Mouse (Mus musculus) CD4-positive helper T cell, adult 2 months (primary cell): ENCODE measurements around the gene Gm2163.
"Not testable (repeated sequence)": the region's sequence is repeated elsewhere in the genome, so short reads cannot be mapped to it uniquely, and the experiment has no call there.

ENCODE experiments used
- DNase-seq: peaks from one replicate; pipeline ENCODE4 v3.0.0-alpha.2; 2012; ENCODE audit warnings: low read depth, missing footprints, low spot score

Gene Gm2163

DNA sequence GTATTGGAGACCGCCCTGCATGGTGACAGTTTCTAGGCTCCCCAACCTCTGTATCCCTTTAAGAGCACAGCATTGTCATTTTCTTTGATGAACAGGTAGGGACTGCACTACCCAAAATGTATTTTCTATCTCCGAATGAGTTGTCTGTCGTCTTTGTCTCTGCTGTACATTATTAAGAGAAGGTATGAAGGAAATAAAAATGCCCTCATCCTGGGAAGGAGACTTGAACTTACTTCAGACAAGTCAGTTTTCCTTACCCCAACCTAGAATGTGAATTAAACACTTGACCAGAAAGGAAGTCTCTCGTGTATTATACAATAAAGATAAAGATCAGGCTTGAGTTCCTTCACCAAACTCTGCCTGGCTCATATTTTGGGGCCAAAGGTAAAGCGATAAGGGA is at the start of gene Gm2163:
Gene Gm2163, plus strand, starts transcription at position 301 of the 400 bp plus-strand sequence.
- not testable (repeated sequence) for DNase-seq

DNA sequence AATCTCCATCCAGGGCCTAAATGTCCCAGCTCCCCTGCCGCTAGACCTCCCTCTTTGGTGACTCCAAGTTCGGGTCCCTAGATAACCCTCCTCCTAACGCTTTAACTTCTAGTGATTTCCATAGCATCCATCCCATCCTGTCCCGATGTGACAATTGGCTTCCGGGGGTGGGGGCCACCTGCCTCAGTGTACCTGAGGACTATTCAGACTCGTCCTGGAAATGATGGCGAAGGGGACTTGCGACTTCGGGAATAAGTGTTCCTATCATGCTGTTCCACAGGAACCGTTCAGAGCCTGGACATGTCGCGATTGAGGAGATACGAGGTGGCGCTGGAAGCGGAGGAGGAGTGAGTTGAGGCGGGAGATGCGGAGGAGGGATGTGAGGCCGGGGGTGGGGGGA is 27.5 kb upstream of the Gm2163 start, which contains the start of gene Gm21586:
Gene Gm21586, plus strand, starts transcription at position 301 of the 400 bp plus-strand sequence.
- not testable (repeated sequence) for DNase-seq

DNA sequence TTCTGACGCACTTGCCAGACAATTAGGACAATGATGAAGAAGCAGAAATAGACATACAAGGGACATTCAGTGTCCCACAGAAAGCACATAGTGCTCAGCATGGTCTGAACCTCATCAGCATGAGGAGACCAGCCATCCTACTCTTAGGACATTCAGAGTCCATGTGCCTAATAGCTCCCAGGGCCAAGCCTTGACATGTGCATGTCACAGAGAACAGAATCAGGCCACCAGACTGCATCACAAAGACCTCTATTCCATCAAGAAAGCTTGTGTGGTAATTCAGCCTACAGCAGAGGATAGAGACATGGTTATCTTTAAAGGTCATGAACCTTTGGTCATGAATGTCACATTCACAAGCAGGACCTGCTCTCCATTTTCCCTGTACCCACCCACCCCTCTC is 61.5 kb downstream of the Gm2163 start, which contains the start of gene Fam205a2:
Gene Fam205a2, minus strand, starts transcription at position 101 of the 400 bp plus-strand sequence.
- DNase-seq = not testable (repeated sequence)

- not testable (repeated sequence) for DNase-seq
These were observed 145.3 kb downstream of the Gm2163 start, which contains the start of gene Gm10591 for GRCm38 (mm10) chr4:42611895-42612294. TSS of gene Gm10591 (plus strand) at chr4:42612195.

- DNase-seq = not testable (repeated sequence)
These were observed 162.9 kb downstream of the Gm2163 start, which contains the start of gene Gm2564 for GRCm38 (mm10) chr4:42629419-42629818. TSS of gene Gm2564 (plus strand) at chr4:42629719.
